Mouse (Mus musculus) neural tube, embryonic 14.5 days (tissue): ENCODE results near the gene Sh3gl2. TPM values are rescaled to one million over a fixed set of nuclear protein-coding genes. Genes with fewer than 3 reads are reported as not detected.

Experiments
- ATAC-seq: fragments of 200-750 bp; cut with Nextera tagmentation; 2 replicates; pipeline ENCODE4 v1.8.0; 2017; ENCODE audit warnings: low read depth, mild to moderate bottlenecking, moderate TSS enrichment, moderate library complexity
- H3K27ac ChIP-seq: fragments of 300-500 bp; sonication (generic); 2 replicates; pipeline ENCODE4 v1.5.1; 2014; ENCODE audit warnings: low read depth, mild to moderate bottlenecking, control low read depth, low read length, moderate library complexity, mixed read lengths
- H3K27me3 ChIP-seq: fragments of 300-500 bp; sonication (generic); 2 replicates; pipeline ENCODE4 v1.6.1; 2014; ENCODE audit warnings: low read length; ENCODE audit not compliant: control insufficient read depth, insufficient read depth
- H3K36me3 ChIP-seq: fragments of 300-500 bp; sonication (generic); 2 replicates; pipeline ENCODE4 v1.6.1; 2014; ENCODE audit warnings: low read length, mixed read lengths; ENCODE audit not compliant: control insufficient read depth, insufficient read depth
- H3K4me1 ChIP-seq: fragments of 300-500 bp; sonication (generic); 2 replicates; pipeline ENCODE4 v1.6.1; 2014; ENCODE audit warnings: low read length; ENCODE audit not compliant: control insufficient read depth, insufficient read depth
- H3K4me2 ChIP-seq: fragments of 300-500 bp; sonication (generic); 2 replicates; pipeline ENCODE4 v1.6.1; 2014; ENCODE audit warnings: mild to moderate bottlenecking, low read depth, low read length, control low read depth
- H3K4me3 ChIP-seq: fragments of 300-500 bp; sonication (generic); 2 replicates; pipeline ENCODE4 v1.5.1; 2014; ENCODE audit warnings: low read depth, low read length, control low read depth, mixed read lengths
- H3K9ac ChIP-seq: fragments of 300-500 bp; sonication (generic); replicated peaks from 2 replicates; pipeline ENCODE4 v1.6.1; 2014; ENCODE audit warnings: low read depth, mild to moderate bottlenecking, control low read depth, low read length, mixed read lengths
- H3K9me3 ChIP-seq: fragments of 300-500 bp; sonication (generic); 2 replicates; pipeline ENCODE4 v1.6.1; 2016; ENCODE audit warnings: low read length; ENCODE audit not compliant: control insufficient read depth
- WGBS: fragments of 180-500 bp; shearing (Covaris S2); extraction: QIAGEN DNeasy Blood & Tissue Kit; methylation state at CpG from one replicate; pipeline ENCODE4 v1.1.7; 2014; 5-methylcytosine and 5-hydroxymethylcytosine counted together
- polyA plus RNA-seq: library from polyadenylated mRNA; unstranded; fragments of >200 nt; fragmentation: Nextera tagmentation; extraction: Ambion mirVana; gene quantifications from 2 replicates; pipeline ENCODE4 v1.2.1, GENCODE M21; 2014

The Sh3gl2 gene
- polyA plus RNA-seq, 1 experiment from 2014 or later: 123 TPM

DNA sequence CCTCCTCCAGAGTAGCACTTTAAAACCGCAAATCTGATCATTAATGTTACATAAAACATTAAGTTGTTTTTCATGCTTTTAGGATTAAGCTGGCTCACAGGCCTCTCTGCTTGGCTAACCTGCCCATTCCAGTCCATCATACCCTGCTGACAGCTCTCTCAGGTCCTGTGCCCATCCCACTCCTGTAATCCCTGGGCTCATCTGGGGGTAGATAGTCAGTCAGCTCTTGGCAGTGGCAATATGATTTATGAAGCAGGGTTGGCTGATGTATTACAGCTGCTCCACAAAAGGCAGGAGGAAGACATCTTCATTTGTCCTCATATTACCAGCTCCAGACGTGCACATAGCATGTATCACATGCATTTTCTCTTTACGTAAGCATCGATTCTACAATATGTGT is 158.3 kb downstream of the Sh3gl2 start:
- WGBS: 78% methylated on average over 4 of the region's 4 CpGs
- no peaks in the 10 kb centered on the region for H3K36me3 ChIP-seq
- no peak overlapping the region for H3K9ac ChIP-seq
- ATAC-seq: peak; percentile 54; the same call in 1 of the 2 replicates
- H3K9me3 ChIP-seq: no peaks in the 10 kb centered on the region
- H3K27me3 ChIP-seq: no peaks in the 10 kb centered on the region
- H3K4me3 ChIP-seq: no peak overlapping the region
- no peak overlapping the region for H3K4me2 ChIP-seq
- H3K4me1 ChIP-seq: no peaks in the 10 kb centered on the region
- H3K27ac ChIP-seq: no peak overlapping the region

DNA sequence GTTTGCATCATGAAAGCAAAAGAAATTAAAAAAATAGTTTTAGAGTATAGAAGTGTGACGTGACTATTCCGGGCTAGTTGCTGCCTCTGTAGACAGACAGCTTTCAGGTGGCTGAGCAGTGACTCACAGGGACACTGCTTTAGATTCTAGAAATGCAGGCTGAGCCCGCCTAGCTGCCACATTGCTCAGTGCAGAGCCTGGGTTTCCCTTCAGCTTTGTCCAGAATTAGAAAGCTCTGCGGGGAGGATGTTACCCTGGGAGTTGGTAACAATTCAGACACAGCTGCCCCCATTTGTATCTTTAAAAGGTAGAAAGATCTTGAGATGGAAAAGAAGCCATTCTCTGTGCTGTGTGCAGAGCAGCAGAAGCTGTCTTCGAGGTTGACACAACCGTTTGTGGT is 166.1 kb downstream of the Sh3gl2 start:
- no peaks in the 10 kb centered on the region for H3K9me3 ChIP-seq
- ATAC-seq: no peak
- H3K27ac ChIP-seq: no peak overlapping the region
- no peak overlapping the region for H3K4me3 ChIP-seq
- H3K36me3 ChIP-seq: no peaks in the 10 kb centered on the region
- H3K4me2 ChIP-seq: no peak overlapping the region
- no peaks in the 10 kb centered on the region for H3K27me3 ChIP-seq
- H3K9ac ChIP-seq: no peak overlapping the region
- WGBS: 72% methylated on average over 6 of the region's 6 CpGs
- no peaks in the 10 kb centered on the region for H3K4me1 ChIP-seq

DNA sequence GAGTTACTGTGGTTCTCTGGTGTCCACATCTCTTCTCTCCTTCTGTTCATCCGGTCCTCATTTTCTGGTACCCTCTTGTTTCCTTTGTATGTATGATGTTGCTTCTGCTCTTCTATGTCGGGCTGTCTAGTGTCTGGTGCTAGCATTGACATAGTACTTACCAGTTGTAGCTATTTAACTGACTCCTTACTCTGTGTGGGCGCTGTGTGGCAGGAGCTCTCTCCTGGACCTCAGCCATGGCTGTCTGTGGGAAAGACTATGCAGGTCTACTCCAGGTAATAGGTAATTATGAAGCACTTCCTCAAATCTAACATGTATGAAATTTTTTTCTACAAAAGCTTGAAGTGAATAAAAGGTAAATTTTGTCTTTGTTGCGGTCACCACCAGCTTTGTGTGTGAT is 169.9 kb downstream of the Sh3gl2 start:
- H3K27me3 ChIP-seq: no peaks in the 10 kb centered on the region
- H3K9me3 ChIP-seq: no peaks in the 10 kb centered on the region
- H3K4me2 ChIP-seq: no peak overlapping the region
- 0 out of 2 replicates have a peak, but pooled peaks cover 2% of the 10 kb centered on the region for H3K36me3 ChIP-seq
- H3K4me1 ChIP-seq: no peaks in the 10 kb centered on the region
- no peak overlapping the region for H3K27ac ChIP-seq
- ATAC-seq: no peak
- H3K4me3 ChIP-seq: no peak overlapping the region
- WGBS: 87% methylated on average over 4 of the region's 4 CpGs
- no peak overlapping the region for H3K9ac ChIP-seq

DNA sequence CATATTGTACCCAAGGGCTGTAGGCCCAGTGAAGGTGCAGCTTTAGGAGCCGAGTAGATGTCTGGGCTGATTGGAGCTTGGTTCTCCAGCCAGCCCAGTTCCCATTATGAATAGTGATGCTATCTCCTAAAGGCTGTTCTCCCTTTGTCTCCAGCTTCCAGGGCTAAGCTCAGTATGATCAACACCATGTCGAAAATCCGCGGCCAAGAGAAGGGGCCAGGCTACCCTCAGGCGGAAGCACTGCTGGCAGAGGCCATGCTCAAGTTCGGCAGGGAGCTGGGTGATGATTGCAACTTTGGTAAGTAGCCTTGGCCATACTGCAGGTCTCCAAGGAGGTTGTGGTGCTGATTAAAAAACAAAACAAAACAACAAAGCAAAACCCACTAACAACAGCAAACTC is 171.3 kb downstream of the Sh3gl2 start:
- Histone ChIP-seq H3K4me2 (no peak overlapping the region), H3K27me3 (no peaks in the 10 kb centered on the region), H3K36me3 (0 out of 2 replicates have a peak, but pooled peaks cover 2% of the 10 kb centered on the region), H3K9ac (no peak overlapping the region), H3K4me1 (no peaks in the 10 kb centered on the region), H3K4me3 (no peak overlapping the region), H3K27ac (no peak overlapping the region), H3K9me3 (no peaks in the 10 kb centered on the region)
- ATAC-seq: no peak
- WGBS: 81% methylated on average over 6 of the region's 6 CpGs

DNA sequence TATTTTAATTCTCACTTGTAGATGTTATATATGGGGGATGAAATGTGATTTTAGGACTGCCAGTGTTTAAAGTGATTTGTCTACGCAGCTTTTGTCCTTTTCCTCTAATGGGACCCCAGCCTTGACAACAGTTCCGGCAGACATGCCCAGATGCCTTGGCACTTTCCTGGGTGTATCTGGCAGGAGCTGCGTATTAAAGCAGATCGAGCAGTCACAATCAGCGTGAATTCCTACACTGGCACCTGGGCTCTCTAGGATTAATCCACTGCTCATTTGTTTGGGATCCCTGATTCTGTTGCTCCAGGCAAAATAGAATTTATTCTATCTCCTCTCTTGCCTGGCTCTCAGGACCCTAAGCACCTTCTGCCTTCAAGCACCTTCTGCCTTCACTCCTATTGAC is 171.7 kb downstream of the Sh3gl2 start:
- Histone ChIP-seq H3K27ac (no peak overlapping the region), H3K4me2 (no peak overlapping the region)
- WGBS: 76% methylated on average over 5 of the region's 5 CpGs

DNA sequence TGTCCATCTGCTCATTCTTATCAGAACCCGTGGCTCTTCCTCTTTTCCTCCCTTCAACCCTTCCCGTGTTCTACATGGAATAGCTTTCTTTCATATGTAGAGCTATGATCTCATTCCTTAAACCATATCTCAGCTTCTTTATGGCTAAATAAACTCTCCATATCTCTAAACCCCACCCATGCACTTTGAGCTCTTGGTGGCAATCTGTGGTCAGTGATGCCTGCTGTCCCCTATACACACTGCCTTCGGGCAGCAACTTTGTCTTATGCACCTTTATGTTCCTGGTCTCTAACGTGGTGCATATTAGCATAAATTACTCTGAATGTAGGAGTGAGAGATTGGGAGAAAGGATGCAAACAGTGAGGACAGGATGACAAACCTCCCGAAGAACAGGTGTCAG is 180.3 kb downstream of the Sh3gl2 start:
- ATAC-seq: no peak
- no peak overlapping the region for H3K9ac ChIP-seq
- H3K27me3 ChIP-seq: no peaks in the 10 kb centered on the region
- H3K9me3 ChIP-seq: no peaks in the 10 kb centered on the region
- no peaks in the 10 kb centered on the region; the same call in 1 of the 2 replicates for H3K36me3 ChIP-seq
- 86% methylated on average over 5 of the region's 5 CpGs for WGBS
- no peak overlapping the region for H3K27ac ChIP-seq
- H3K4me2 ChIP-seq: no peak overlapping the region
- H3K4me3 ChIP-seq: no peak overlapping the region
- no peaks in the 10 kb centered on the region for H3K4me1 ChIP-seq

More for the DNA sequence above, 171.7 kb downstream of the Sh3gl2 start:
- H3K9me3 ChIP-seq: no peaks in the 10 kb centered on the region
- H3K36me3 ChIP-seq: 0 out of 2 replicates have a peak, but pooled peaks cover 2% of the 10 kb centered on the region
- no peaks in the 10 kb centered on the region for H3K27me3 ChIP-seq
- no peak overlapping the region for H3K9ac ChIP-seq
- H3K4me3 ChIP-seq: no peak overlapping the region
- no peaks in the 10 kb centered on the region for H3K4me1 ChIP-seq
- no peak for ATAC-seq

DNA sequence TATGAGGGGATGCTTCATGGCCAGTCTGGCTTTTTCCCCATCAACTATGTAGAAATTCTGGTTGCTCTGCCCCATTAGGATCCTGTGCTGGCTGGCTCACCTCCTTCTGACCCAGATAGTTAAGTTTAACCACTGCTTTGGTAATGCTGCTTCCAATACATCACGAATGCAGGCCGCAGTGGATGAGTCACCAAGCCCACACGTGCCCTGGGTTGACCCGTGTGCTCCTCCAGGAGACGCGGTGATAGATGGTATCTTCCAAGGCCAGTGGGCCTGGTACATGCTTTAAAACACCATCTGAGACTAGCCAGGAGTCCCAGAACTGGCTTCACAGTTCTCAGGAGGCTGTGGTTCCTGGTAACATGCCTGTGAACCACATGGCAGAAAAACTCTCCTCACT is 182.8 kb downstream of the Sh3gl2 start:
- no peak overlapping the region for H3K27ac ChIP-seq
- no peaks in the 10 kb centered on the region for H3K4me1 ChIP-seq
- no peak overlapping the region for H3K9ac ChIP-seq
- no peaks in the 10 kb centered on the region for H3K27me3 ChIP-seq
- H3K4me3 ChIP-seq: no peak overlapping the region
- no peaks in the 10 kb centered on the region; the same call in 1 of the 2 replicates for H3K36me3 ChIP-seq
- no peaks in the 10 kb centered on the region for H3K9me3 ChIP-seq
- no peak for ATAC-seq
- no peak overlapping the region for H3K4me2 ChIP-seq
- WGBS: 91% methylated on average over 6 of the region's 6 CpGs

DNA sequence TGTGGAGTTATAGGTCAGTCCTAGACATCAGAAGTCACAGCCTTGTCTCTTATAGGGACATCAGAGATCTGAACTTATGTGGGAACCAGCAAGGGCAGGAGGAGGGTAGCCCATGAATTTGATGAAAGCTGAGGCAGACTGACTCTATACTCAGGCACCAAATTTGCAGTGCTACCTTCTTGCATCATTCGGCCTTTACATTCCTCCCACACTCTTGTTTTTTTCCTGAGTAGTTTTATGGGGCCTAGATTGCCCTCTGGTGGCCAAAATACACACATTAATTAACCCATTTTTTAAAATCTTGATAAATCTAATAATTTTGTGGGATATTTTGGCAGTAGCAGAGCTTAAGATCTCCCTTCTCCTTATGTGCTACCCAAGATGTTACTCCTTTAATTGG is 186.9 kb downstream of the Sh3gl2 start:
- Histone ChIP-seq H3K27me3 (no peaks in the 10 kb centered on the region), H3K9ac (no peak overlapping the region), H3K4me1 (no peaks in the 10 kb centered on the region), H3K36me3 (no peaks in the 10 kb centered on the region; the same call in 1 of the 2 replicates), H3K4me2 (no peak overlapping the region), H3K4me3 (no peak overlapping the region), H3K9me3 (no peaks in the 10 kb centered on the region), H3K27ac (no peak overlapping the region)
- ATAC-seq: no peak
- 58% methylated on average over 1 of the region's 1 CpGs for WGBS

DNA sequence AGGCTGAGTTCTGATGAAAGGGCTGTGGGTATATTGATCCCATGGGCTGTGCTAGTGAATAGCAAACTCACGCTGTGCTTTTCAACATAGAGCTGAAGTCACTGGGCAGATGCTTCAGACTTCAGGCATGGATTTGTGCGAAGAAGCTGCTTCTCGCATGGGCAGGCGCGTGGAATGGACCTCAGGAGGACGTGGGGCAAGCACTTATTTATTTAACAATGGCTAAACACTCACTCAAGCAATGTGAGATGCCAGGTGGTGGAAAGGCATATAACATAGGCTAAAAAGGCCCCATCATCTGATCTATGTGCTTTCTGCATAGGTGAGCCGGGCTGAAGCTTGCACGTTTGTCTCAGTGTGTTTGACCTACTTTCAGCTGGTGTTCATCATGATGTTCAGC is 193.8 kb downstream of the Sh3gl2 start:
- 57% methylated on average over 8 of the region's 8 CpGs for WGBS
- Histone ChIP-seq H3K4me1 (0 out of 2 replicates have a peak, but pooled peaks cover 3% of the 10 kb centered on the region), H3K27me3 (no peaks in the 10 kb centered on the region), H3K9ac (no peak overlapping the region), H3K36me3 (no peaks in the 10 kb centered on the region), H3K4me3 (no peak overlapping the region), H3K9me3 (no peaks in the 10 kb centered on the region), H3K27ac (no peak overlapping the region), H3K4me2 (no peak overlapping the region)
- ATAC-seq: peak; percentile 31; the same call in 1 of the 2 replicates
